ENCODE assay signal across 8 mouse cellular contexts in the genomic region with DNA sequence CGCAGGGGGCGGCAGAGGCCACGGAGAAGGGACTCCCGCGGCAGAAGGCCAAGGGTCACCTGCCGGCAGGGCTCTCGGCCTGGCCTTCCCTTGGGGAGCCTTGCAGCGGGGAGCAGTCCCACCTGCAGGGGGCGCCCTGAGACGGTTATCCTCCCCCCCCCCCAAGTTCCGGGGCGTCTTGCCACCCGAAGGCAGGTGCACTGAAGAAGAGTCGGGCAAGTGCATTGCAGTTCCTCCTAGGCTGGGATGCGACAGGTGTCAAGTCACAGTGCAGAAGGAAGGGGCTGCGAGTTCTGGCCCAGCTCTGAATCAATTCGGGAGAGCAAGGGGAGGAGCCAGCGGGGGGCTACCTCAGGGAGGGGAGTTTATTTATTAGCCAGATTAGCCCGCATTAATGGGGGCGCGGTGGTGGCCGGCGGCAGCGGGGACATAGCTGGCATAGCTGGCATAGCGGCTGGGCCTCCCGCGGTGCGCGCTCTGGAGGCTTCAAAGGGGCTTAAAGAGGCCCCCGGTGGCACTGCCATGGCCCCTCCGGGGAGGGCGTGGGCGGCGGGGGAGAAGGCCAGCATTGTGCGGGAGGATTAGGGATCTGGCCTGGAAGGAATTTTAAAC.
DNase-seq lines count a peak whose midpoint lies in the region; ATAC-seq and TF ChIP-seq lines count a peak whose summit lies in the region.

No protein-coding gene starts in this region.

- peak overlapping the region; percentile 21; the same call in 1 of the 2 replicates for H3K4me2 ChIP-seq in hindbrain, embryonic 11.5 days (replicated peaks; ENCODE audit: low read depth, low read length)
- H3K4me2 ChIP-seq in limb, embryonic 13.5 days (replicated peaks): peak overlapping the region; percentile 53
- peak overlapping the region; percentile 28 for H3K4me2 ChIP-seq in neural tube, embryonic 13.5 days

- H3K27ac ChIP-seq in cortical plate, adult 2 months (ENCODE audit: insufficient read depth, low read length): no peak overlapping the region
- H3K27ac ChIP-seq in hindbrain, embryonic 11.5 days (ENCODE audit: low read depth, low read length): no peak overlapping the region
- H3K27ac ChIP-seq in limb, embryonic 13.5 days: no peak overlapping the region
- no peak overlapping the region for H3K27ac ChIP-seq in neural tube, embryonic 13.5 days (replicated peaks)

- no peak overlapping the region for H3K4me3 ChIP-seq in cortical plate, adult 2 months (ENCODE audit: insufficient read depth, low read length)
- no peak overlapping the region for H3K4me3 ChIP-seq in hindbrain, embryonic 11.5 days (ENCODE audit: low read depth, low read length)
- H3K4me3 ChIP-seq in limb, embryonic 13.5 days: peak overlapping the region; percentile 18; the same call in 1 of the 2 replicates
- H3K4me3 ChIP-seq in neural tube, embryonic 13.5 days: no peak overlapping the region

- no peak for ATAC-seq in hindbrain, embryonic 11.5 days (ENCODE audit: low FRiP score)
- peak; percentile 39; the same call in 1 of the 2 replicates for ATAC-seq in limb, embryonic 13.5 days (ENCODE audit: low FRiP score, low read depth)
- ATAC-seq in neural tube, embryonic 13.5 days (ENCODE audit: low read depth): peak; percentile 21; the same call in 1 of the 2 replicates

- 0 out of 2 replicates have a peak, but pooled peaks have one; percentile 3 for TF ChIP-seq CTCF in cortical plate, adult 2 months (IDR thresholded peaks at IDR 0.05; ENCODE audit: extremely low read depth, insufficient read depth, low read length)

- peak; percentile 40 to 44 for DNase-seq in layer of hippocampus, postnatal 10 days (ENCODE audit: low spot score in 2 of 2)
- DNase-seq in layer of hippocampus, postnatal 14 days (ENCODE audit: low spot score in 2 of 2): no peak
- peak; percentile 57 for DNase-seq in hindbrain, embryonic 11.5 days (ENCODE audit: low spot score)
- no peak for DNase-seq in spleen, adult 12 weeks (ENCODE audit: low spot score)
- no peak for DNase-seq in natural killer cell, adult 2 months (ENCODE audit: low spot score in 2 of 2)

- WGBS in hindbrain, embryonic 11.5 days: 3% methylated on average over 33 of the region's 35 CpGs
- WGBS in limb, embryonic 13.5 days: 4% methylated on average over 34 of the region's 35 CpGs
- WGBS in neural tube, embryonic 13.5 days: 1% methylated on average over 35 of the region's 35 CpGs

- no peak for TF ChIP-seq POLR2A in cortical plate, adult 2 months (IDR thresholded peaks at IDR 0.05; ENCODE audit: extremely low read depth, insufficient read depth, low read length)

- H3K4me1 ChIP-seq in cortical plate, adult 2 months (ENCODE audit: control insufficient read depth, insufficient read depth, low read length): peaks cover 2% of the 10 kb centered on the region; the same call in 1 of the 2 replicates
- H3K4me1 ChIP-seq in hindbrain, embryonic 11.5 days (replicated peaks; ENCODE audit: control insufficient read depth, insufficient read depth, low read length): 0 out of 2 replicates have a peak, but pooled peaks cover 5% of the 10 kb centered on the region
- H3K4me1 ChIP-seq in limb, embryonic 13.5 days: peaks cover 41% of the 10 kb centered on the region
- H3K4me1 ChIP-seq in neural tube, embryonic 13.5 days (replicated peaks): peaks cover 35% of the 10 kb centered on the region

- no peaks in the 10 kb centered on the region for H3K9me3 ChIP-seq in hindbrain, embryonic 11.5 days (ENCODE audit: control insufficient read depth, low read length)
- H3K9me3 ChIP-seq in limb, embryonic 13.5 days: peaks cover 4% of the 10 kb centered on the region
- no peaks in the 10 kb centered on the region for H3K9me3 ChIP-seq in neural tube, embryonic 13.5 days

- H3K36me3 ChIP-seq in hindbrain, embryonic 11.5 days (ENCODE audit: control insufficient read depth, insufficient read depth, low read length): no peaks in the 10 kb centered on the region
- H3K36me3 ChIP-seq in limb, embryonic 13.5 days: no peaks in the 10 kb centered on the region
- H3K36me3 ChIP-seq in neural tube, embryonic 13.5 days: no peaks in the 10 kb centered on the region

- H3K9ac ChIP-seq in hindbrain, embryonic 11.5 days (ENCODE audit: low read depth, low read length): no peak overlapping the region
- 0 out of 2 replicates have a peak overlapping the region, but pooled peaks have one; percentile 8 for H3K9ac ChIP-seq in limb, embryonic 13.5 days
- H3K9ac ChIP-seq in neural tube, embryonic 13.5 days: 0 out of 2 replicates have a peak overlapping the region, but pooled peaks have one; percentile 17

- H3K27me3 ChIP-seq in hindbrain, embryonic 11.5 days (ENCODE audit: control insufficient read depth, insufficient read depth, low read length): no peaks in the 10 kb centered on the region
- H3K27me3 ChIP-seq in limb, embryonic 13.5 days: peaks cover 19% of the 10 kb centered on the region
- peaks cover 27% of the 10 kb centered on the region for H3K27me3 ChIP-seq in neural tube, embryonic 13.5 days

Comparison
In these comparisons a context has a peak if more than half of its experiments do, and no peak if none do; other contexts are left out.
1. DNase-seq: peak in layer of hippocampus, postnatal 10 days (2 of 2) and hindbrain, embryonic 11.5 days (single experiment); none in layer of hippocampus, postnatal 14 days (0 of 2), spleen, adult 12 weeks (single experiment) and natural killer cell, adult 2 months (0 of 2).
2. Peak in every context shown above with its lines, with median percentiles within 50 percentile points of each other: H3K4me2 ChIP-seq.